Mouse (Mus musculus) right cerebral cortex, postnatal 25 days (tissue): Measurements from ENCODE around the gene Olfr1335.
"Not testable (repeated sequence)": the region's sequence is repeated elsewhere in the genome, so short reads cannot be mapped to it uniquely, and the experiment has no call there.

Source experiments
- DNase-seq: peaks from one replicate; pipeline ENCODE4 v3.0.0; 2022

Olfr1335 gene

DNA sequence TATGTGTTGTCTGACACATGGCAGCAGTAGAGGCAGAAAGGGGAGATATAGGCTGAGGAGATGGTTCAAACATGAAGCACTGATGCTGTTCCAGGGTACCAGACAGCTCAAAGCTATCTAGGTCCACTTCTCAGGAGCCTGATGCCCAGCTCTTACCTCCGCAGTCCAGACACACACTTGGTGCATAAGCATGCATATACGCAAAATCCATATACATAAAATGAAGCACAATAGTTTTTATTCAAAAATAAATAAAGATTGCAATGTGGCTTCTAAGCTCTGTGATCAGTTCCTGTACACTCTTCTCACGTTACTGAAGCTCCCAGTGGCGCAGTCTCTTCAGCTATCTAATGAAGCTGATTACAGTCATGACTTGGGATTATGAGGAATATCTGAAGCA, at the start of gene Olfr1335:
TSS of gene Olfr1335 (minus strand) at position 101 of the 400 bp plus-strand sequence.
- DNase-seq, result no peak

DNA sequence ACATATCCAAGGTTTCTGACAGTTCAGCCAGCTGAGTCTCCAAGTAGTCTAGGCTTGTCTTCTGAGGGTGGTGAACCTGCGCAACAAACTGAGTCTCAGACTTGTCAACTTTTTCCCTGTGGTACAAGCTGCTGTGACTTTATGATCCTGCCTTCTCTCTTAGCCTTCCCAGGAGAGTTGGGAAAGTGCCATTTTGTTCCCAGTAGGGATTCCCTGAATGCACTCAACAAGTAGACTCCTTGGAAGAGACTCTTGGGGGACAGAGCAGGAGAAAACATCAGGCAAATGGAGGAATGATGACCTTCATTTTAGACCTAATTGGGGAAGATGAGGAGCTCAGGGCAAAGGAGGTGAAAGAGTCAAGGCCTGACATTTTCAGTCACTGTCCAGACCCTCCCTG, 26.4 kb upstream of the Olfr1335 start, which contains the start of gene Olfr1333:
TSS of gene Olfr1333 (minus strand) at position 101 of the 400 bp plus-strand sequence.
- DNase-seq, result no peak

DNA sequence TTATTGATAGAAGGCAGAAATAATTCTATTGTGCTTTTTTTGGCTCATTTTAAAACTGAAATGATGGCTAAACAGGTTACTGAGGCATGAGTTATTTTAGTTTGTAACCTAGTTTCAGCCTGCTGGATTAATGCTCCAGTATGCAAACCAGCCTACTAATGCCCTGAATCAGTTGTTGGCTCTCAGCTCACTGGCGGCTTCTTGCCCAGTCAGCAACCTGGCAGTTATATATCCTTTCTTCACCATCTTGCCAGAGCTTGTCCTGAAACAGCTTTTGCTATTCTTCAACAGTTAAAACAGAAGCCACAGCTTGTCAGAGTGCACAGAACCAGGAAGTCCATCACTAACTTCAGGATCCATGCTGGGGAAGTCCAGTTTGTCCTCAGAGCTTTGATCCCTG, 9.2 kb upstream of the Olfr1335 start:
- no peak for DNase-seq

DNA sequence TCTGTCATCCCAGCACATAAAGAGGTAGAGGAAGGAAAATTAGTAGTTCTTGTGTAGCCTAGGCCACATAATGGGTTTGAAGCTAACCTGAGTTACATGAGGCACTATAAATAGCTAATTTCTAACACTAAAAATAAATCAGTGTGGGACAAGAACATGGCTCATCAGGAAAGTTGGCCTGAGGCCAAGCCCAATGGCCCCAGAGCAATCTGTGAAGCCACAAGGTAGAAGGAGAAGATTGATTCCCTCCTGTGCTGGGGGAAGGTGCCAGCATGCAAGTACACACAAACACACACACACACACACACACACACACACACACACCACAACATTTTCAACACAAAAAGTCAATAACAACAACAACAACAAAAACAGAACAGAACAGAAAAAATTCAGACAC, 16.9 kb downstream of the Olfr1335 start:
- not testable (repeated sequence) for DNase-seq

DNA sequence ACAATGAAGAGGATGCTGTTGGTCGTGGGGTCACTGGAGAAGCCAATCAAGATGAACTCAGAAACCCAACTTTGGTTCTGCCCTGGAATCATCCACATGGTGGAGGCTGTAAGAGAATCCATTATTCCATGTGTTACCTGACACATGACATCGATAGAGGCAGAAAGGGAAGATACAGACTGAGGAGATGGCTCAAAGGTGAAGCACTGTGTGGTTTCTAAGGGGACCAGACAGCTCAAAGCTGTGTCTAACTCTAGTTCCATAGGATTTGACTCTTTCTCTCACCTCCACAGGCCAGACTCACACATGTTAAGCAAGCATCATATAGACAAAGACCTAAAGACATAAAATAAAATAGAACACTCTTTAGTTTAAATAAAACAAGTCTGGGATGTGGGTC, 27.3 kb downstream of the Olfr1335 start, which contains the start of gene Olfr1337:
TSS of gene Olfr1337 (minus strand) at position 101 of the 400 bp plus-strand sequence.
- DNase-seq, result no peak
